9 mouse cellular contexts compared by ENCODE assay signal in the genomic region with DNA sequence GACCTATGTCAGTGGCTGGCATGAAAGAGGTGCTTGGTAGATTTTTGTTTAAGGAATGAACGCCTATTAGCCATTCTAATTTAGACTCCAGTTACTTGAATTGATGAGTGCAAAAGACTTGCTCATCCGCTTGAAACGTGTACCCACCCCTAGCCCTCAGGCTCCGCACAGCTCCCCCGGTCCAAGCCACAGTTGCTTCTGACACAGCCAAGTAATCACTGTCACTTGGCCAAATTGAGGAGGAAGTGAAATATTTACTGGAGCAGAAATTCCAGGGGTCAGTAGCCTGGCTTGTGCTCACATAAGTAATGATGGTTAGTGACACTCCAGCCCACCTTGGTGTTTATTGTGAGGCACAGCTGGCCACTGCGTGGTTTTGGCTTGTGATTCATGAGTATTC.
DNase-seq lines count a peak whose midpoint lies in the region; ATAC-seq and TF ChIP-seq lines count a peak whose summit lies in the region.
"Had no signal": no experiment of that assay in that cellular context is flagged by ENCODE, and none has a peak within 500 bp of the region (broad histone marks: within the 10 kb centered on the region; RNA-seq: fewer than 3 reads in every experiment).

No protein-coding gene starts in this region.

- H3K4me2 ChIP-seq in embryonic facial prominence, embryonic 15.5 days (replicated peaks): peak overlapping the region; percentile 11; the same call in 1 of the 2 replicates

- H3K27me3 ChIP-seq in embryonic facial prominence, embryonic 15.5 days: no peaks in the 10 kb centered on the region
- H3K27me3 ChIP-seq: embryonic facial prominence, embryonic 12.5 days had no signal

- WGBS in embryonic facial prominence, embryonic 15.5 days: 47% methylated on average over 6 of the region's 6 CpGs

- H3K4me3 ChIP-seq in gastrocnemius, adult 2 months: peak overlapping the region; percentile 4; the same call in 1 of the 2 replicates
- H3K4me3 ChIP-seq in embryonic facial prominence, embryonic 15.5 days (replicated peaks): no peak overlapping the region
- H3K4me3 ChIP-seq: embryonic facial prominence, embryonic 12.5 days had no signal

- H3K36me3 ChIP-seq in embryonic facial prominence, embryonic 15.5 days: no peaks in the 10 kb centered on the region
- H3K36me3 ChIP-seq: embryonic facial prominence, embryonic 12.5 days had no signal

- TF ChIP-seq CTCF in gastrocnemius, adult 2 months (IDR thresholded peaks at IDR 0.05): no peak

- peaks cover 6% of the 10 kb centered on the region for H3K4me1 ChIP-seq in embryonic facial prominence, embryonic 15.5 days

- intact Hi-C loops in gastrocnemius, adult 2 months (cut with DNase I): no loop called here

- no peak for DNase-seq in gastrocnemius, adult 2 months
- no peak for DNase-seq in gastrocnemius, postnatal 25 days
- DNase-seq in kidney, adult 11 months: peak; percentile 23
- peak; percentile 40 for DNase-seq in lung, postnatal 14 days
- no peak for DNase-seq in MN1 (ENCODE audit: low spot score)
- DNase-seq in urinary bladder, adult 2 months (ENCODE audit: low spot score): no peak
- DNase-seq in gastrocnemius, postnatal 4 days (ENCODE audit: low spot score in 2 of 2): no peak

- no peak for ATAC-seq in embryonic facial prominence, embryonic 15.5 days (ENCODE audit: insufficient number of reproducible peaks, low FRiP score, low TSS enrichment, low read depth)

- H3K27ac ChIP-seq in gastrocnemius, adult 2 months: peak overlapping the region; percentile 1; the same call in 1 of the 2 replicates
- no peak overlapping the region for H3K27ac ChIP-seq in embryonic facial prominence, embryonic 15.5 days (replicated peaks)
- H3K27ac ChIP-seq: embryonic facial prominence, embryonic 12.5 days had no signal

- H3K9ac ChIP-seq in embryonic facial prominence, embryonic 15.5 days: no peak overlapping the region
- H3K9ac ChIP-seq: embryonic facial prominence, embryonic 12.5 days had no signal

- H3K9me3 ChIP-seq in embryonic facial prominence, embryonic 15.5 days (replicated peaks): no peaks in the 10 kb centered on the region
- H3K9me3 ChIP-seq: embryonic facial prominence, embryonic 12.5 days had no signal

Comparison
In these comparisons a context has a peak if more than half of its experiments do, and no peak if none do; other contexts are left out.
1. DNase-seq: peak in kidney, adult 11 months (single experiment) and lung, postnatal 14 days (single experiment); none in gastrocnemius, adult 2 months (single experiment), gastrocnemius, postnatal 25 days (single experiment), MN1 (single experiment), urinary bladder, adult 2 months (single experiment) and gastrocnemius, postnatal 4 days (0 of 2).